Mouse (Mus musculus) hindbrain, embryonic 11.5 days (tissue): ENCODE data around the gene Zfp990. TPM values are rescaled to one million over a fixed set of nuclear protein-coding genes. Genes with fewer than 3 reads are reported as not detected.
"Not testable (repeated sequence)": the region's sequence is repeated elsewhere in the genome, so short reads cannot be mapped to it uniquely, and the experiment has no call there.

Experiments
- ATAC-seq: fragments of 200-750 bp; cut with Nextera tagmentation; 2 replicates; pipeline ENCODE4 v1.8.0; 2017; ENCODE audit warnings: mild to moderate bottlenecking, moderate TSS enrichment, moderate library complexity; ENCODE audit not compliant: low FRiP score
- DNase-seq: peaks from one replicate; pipeline ENCODE4 v3.0.0-alpha.2; 2015; ENCODE audit warnings: low spot score
- H3K27ac ChIP-seq: fragments of 300-500 bp; sonication (generic); 2 replicates; pipeline ENCODE4 v1.5.1; 2014; ENCODE audit warnings: mild to moderate bottlenecking, low read depth, low read length
- H3K27me3 ChIP-seq: fragments of 300-500 bp; sonication (generic); 2 replicates; pipeline ENCODE4 v1.6.1; 2014; ENCODE audit warnings: mild to moderate bottlenecking, low read length, moderate library complexity, mixed read lengths; ENCODE audit not compliant: control insufficient read depth, insufficient read depth
- H3K36me3 ChIP-seq: fragments of 300-500 bp; sonication (generic); 2 replicates; pipeline ENCODE4 v1.6.1; 2014; ENCODE audit warnings: mild to moderate bottlenecking, low read length, moderate library complexity, mixed read lengths; ENCODE audit not compliant: control insufficient read depth, insufficient read depth
- H3K4me1 ChIP-seq: fragments of 300-500 bp; sonication (generic); replicated peaks from 2 replicates; pipeline ENCODE4 v1.6.1; 2014; ENCODE audit warnings: low read length, mixed read lengths; ENCODE audit not compliant: control insufficient read depth, insufficient read depth
- H3K4me2 ChIP-seq: fragments of 300-500 bp; sonication (generic); replicated peaks from 2 replicates; pipeline ENCODE4 v1.6.1; 2014; ENCODE audit warnings: mild to moderate bottlenecking, low read depth, low read length
- H3K4me3 ChIP-seq: fragments of 300-500 bp; sonication (generic); 2 replicates; pipeline ENCODE4 v1.5.1; 2014; ENCODE audit warnings: low read depth, low read length
- H3K9ac ChIP-seq: fragments of 300-500 bp; sonication (generic); 2 replicates; pipeline ENCODE4 v1.6.1; 2014; ENCODE audit warnings: low read depth, low read length
- H3K9me3 ChIP-seq: fragments of 300-500 bp; sonication (generic); 2 replicates; pipeline ENCODE4 v1.6.1; 2016; ENCODE audit warnings: low read length; ENCODE audit not compliant: control insufficient read depth
- WGBS: fragments of 180-500 bp; shearing (Covaris S2); extraction: QIAGEN DNeasy Blood & Tissue Kit; methylation state at CpG from one replicate; pipeline ENCODE4 v1.1.7; 2014; 5-methylcytosine and 5-hydroxymethylcytosine counted together
- polyA plus RNA-seq: library from polyadenylated mRNA; unstranded; fragments of >200 nt; fragmentation: Nextera tagmentation; extraction: Ambion mirVana; gene quantifications from 2 replicates; pipeline ENCODE4 v1.2.1, GENCODE M21; 2014

The Zfp990 gene
- polyA plus RNA-seq, 1 experiment from 2014 or later: 0.08 TPM

- not testable (repeated sequence) for DNase-seq, H3K9me3 ChIP-seq, H3K36me3 ChIP-seq, H3K4me2 ChIP-seq, H3K27ac ChIP-seq, H3K9ac ChIP-seq, H3K4me1 ChIP-seq, H3K4me3 ChIP-seq, H3K27me3 ChIP-seq, ATAC-seq
- 89% methylated on average over 6 of the region's 10 CpGs for WGBS
Measured at GRCm38 (mm10) chr4:145570461-145570860, 59.9 kb downstream of the Zfp990 start.

GRCm38 (mm10) chr4:145576623-145577022 lies 66.1 kb downstream of the Zfp990 start:
- H3K9ac ChIP-seq, H3K9me3 ChIP-seq, H3K27ac ChIP-seq, H3K36me3 ChIP-seq, H3K4me1 ChIP-seq, H3K27me3 ChIP-seq, H3K4me2 ChIP-seq, H3K4me3 ChIP-seq, DNase-seq, ATAC-seq: not testable (repeated sequence)
- 92% methylated on average over 8 of the region's 8 CpGs for WGBS

- H3K27me3 ChIP-seq, H3K4me2 ChIP-seq, H3K9ac ChIP-seq, H3K4me3 ChIP-seq, H3K27ac ChIP-seq, H3K9me3 ChIP-seq, H3K4me1 ChIP-seq, ATAC-seq, H3K36me3 ChIP-seq, DNase-seq: not testable (repeated sequence)
- 90% methylated on average over 1 of the region's 1 CpGs for WGBS
Measured at GRCm38 (mm10) chr4:145580333-145580732, 69.8 kb downstream of the Zfp990 start.

- WGBS: 27% methylated on average over 11 of the region's 11 CpGs
- peak; percentile 9 for DNase-seq
Measured at GRCm38 (mm10) chr4:145585078-145585477, 74.5 kb downstream of the Zfp990 start, which contains the start of gene Gm13212. Gene Gm13212, plus strand, starts transcription at chr4:145585166.

GRCm38 (mm10) chr4:145586046-145586445 lies 75.5 kb downstream of the Zfp990 start:
- H3K9ac ChIP-seq, DNase-seq, H3K4me3 ChIP-seq, H3K9me3 ChIP-seq, H3K27me3 ChIP-seq, H3K4me2 ChIP-seq, H3K36me3 ChIP-seq, H3K4me1 ChIP-seq, H3K27ac ChIP-seq: not testable (repeated sequence)
- 0 out of 2 replicates have a peak, but pooled peaks have one; percentile 47 for ATAC-seq
- 94% methylated on average over 2 of the region's 2 CpGs for WGBS

More at GRCm38 (mm10) chr4:145585078-145585477, 74.5 kb downstream of the Zfp990 start, which contains the start of gene Gm13212:
- ATAC-seq: peak; percentile 30; the same call in 1 of the 2 replicates
- H3K36me3 ChIP-seq, H3K27ac ChIP-seq, H3K4me2 ChIP-seq, H3K9ac ChIP-seq, H3K4me1 ChIP-seq, H3K27me3 ChIP-seq, H3K4me3 ChIP-seq, H3K9me3 ChIP-seq: not testable (repeated sequence)

Other genes starting within 250 kb of the Zfp990 start
- gene Tnfrsf8, start 195.6 kb upstream of the Zfp990 start, polyA plus RNA-seq: 0.18 and 0.32 TPM in 2 replicates
- 0.78 and 1.3 TPM in 2 replicates for gene Gm13212, start 74.4 kb downstream of the Zfp990 start, polyA plus RNA-seq
- gene Zfp980, start 159.9 kb downstream of the Zfp990 start, polyA plus RNA-seq: not detected in 2 replicates